Mouse (Mus musculus): ENCODE measurements around the gene Rapgef2.

The Rapgef2 gene

GRCm38 (mm10) chr3:79168168-79168827 is 118.0 kb downstream of the Rapgef2 start:
- H3K4me3 ChIP-seq (replicated peaks; ENCODE audit: low read length): no peak overlapping the region
- no peak for TF ChIP-seq POU5F1 (IDR thresholded peaks at IDR 0.05; ENCODE audit: borderline replicate concordance, low read length)
- TF ChIP-seq NANOG (IDR thresholded peaks at IDR 0.05; ENCODE audit: borderline replicate concordance, low read length): no peak
- no peak for TF ChIP-seq CTCF (conservative IDR thresholded peaks at IDR 0.05; ENCODE audit: low read length)
- no peaks in the 10 kb centered on the region for H3K9me3 ChIP-seq (ENCODE audit: low read length)
- no peaks in the 10 kb centered on the region for H3K27me3 ChIP-seq (ENCODE audit: insufficient read depth, low read length)
- 0 out of 2 replicates have a peak, but pooled peaks cover 2% of the 10 kb centered on the region for H3K36me3 ChIP-seq (ENCODE audit: insufficient read depth, low read length)
- no peaks in the 10 kb centered on the region for H3K4me1 ChIP-seq (replicated peaks; ENCODE audit: low read depth, low read length)

DNA sequence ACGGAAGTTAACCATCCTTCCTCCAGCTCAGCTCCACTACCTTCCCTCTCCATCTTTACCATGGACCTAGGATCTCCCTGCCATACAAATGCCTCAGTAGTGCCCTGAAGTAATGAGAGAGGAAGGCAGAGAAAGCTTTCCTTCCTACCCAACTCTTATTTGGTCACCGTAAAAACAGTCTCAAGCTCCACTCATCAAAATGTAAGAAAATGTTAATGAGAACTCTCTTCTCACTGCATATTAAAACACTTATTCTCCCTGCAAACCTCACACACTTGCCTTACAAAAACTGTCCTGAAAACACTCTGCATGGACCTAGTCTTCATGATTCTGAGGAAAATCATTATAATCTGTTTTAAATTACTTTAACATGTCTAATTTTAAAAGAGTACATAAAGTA is 118.7 kb downstream of the Rapgef2 start:
- no peak overlapping the region for H3K4me3 ChIP-seq (replicated peaks; ENCODE audit: low read length)
- no peaks in the 10 kb centered on the region for H3K4me1 ChIP-seq (replicated peaks; ENCODE audit: low read depth, low read length)
- no peaks in the 10 kb centered on the region for H3K9me3 ChIP-seq (ENCODE audit: low read length)
- TF ChIP-seq CTCF (conservative IDR thresholded peaks at IDR 0.05; ENCODE audit: low read length) (no peak), NANOG (IDR thresholded peaks at IDR 0.05; ENCODE audit: borderline replicate concordance, low read length) (no peak), POU5F1 (IDR thresholded peaks at IDR 0.05; ENCODE audit: borderline replicate concordance, low read length) (no peak)
- no peaks in the 10 kb centered on the region for H3K27me3 ChIP-seq (ENCODE audit: insufficient read depth, low read length)
- 0 out of 2 replicates have a peak, but pooled peaks cover 2% of the 10 kb centered on the region for H3K36me3 ChIP-seq (ENCODE audit: insufficient read depth, low read length)

GRCm38 (mm10) chr3:79161834-79162401 is 124.4 kb downstream of the Rapgef2 start:
- H3K4me1 ChIP-seq (replicated peaks; ENCODE audit: low read depth, low read length): peaks cover 10% of the 10 kb centered on the region; the same call in 1 of the 2 replicates
- H3K36me3 ChIP-seq (ENCODE audit: insufficient read depth, low read length): no peaks in the 10 kb centered on the region
- TF ChIP-seq NANOG (IDR thresholded peaks at IDR 0.05; ENCODE audit: borderline replicate concordance, low read length) (no peak), CTCF (conservative IDR thresholded peaks at IDR 0.05; ENCODE audit: low read length) (no peak), POU5F1 (IDR thresholded peaks at IDR 0.05; ENCODE audit: borderline replicate concordance, low read length) (no peak)
- no peak overlapping the region for H3K4me3 ChIP-seq (replicated peaks; ENCODE audit: low read length)
- H3K9me3 ChIP-seq (ENCODE audit: low read length): no peaks in the 10 kb centered on the region
- H3K27me3 ChIP-seq (ENCODE audit: insufficient read depth, low read length): no peaks in the 10 kb centered on the region

- H3K9me3 ChIP-seq (ENCODE audit: low read length): no peaks in the 10 kb centered on the region
- no peak overlapping the region for H3K4me3 ChIP-seq (replicated peaks; ENCODE audit: low read length)
- peaks cover 10% of the 10 kb centered on the region; the same call in 1 of the 2 replicates for H3K4me1 ChIP-seq (replicated peaks; ENCODE audit: low read depth, low read length)
- TF ChIP-seq NANOG (IDR thresholded peaks at IDR 0.05; ENCODE audit: borderline replicate concordance, low read length): no peak
- no peak for TF ChIP-seq POU5F1 (IDR thresholded peaks at IDR 0.05; ENCODE audit: borderline replicate concordance, low read length)
- no peak for TF ChIP-seq CTCF (conservative IDR thresholded peaks at IDR 0.05; ENCODE audit: low read length)
- H3K27me3 ChIP-seq (ENCODE audit: insufficient read depth, low read length): no peaks in the 10 kb centered on the region
- H3K36me3 ChIP-seq (ENCODE audit: insufficient read depth, low read length): no peaks in the 10 kb centered on the region
Measured at GRCm38 (mm10) chr3:79161093-79161723, 125.1 kb downstream of the Rapgef2 start.

GRCm38 (mm10) chr3:79158254-79158653 is 128.1 kb downstream of the Rapgef2 start:
- Histone ChIP-seq H3K9me3 (ENCODE audit: low read length) (no peaks in the 10 kb centered on the region), H3K36me3 (ENCODE audit: insufficient read depth, low read length) (no peaks in the 10 kb centered on the region), H3K4me3 (replicated peaks; ENCODE audit: low read length) (no peak overlapping the region), H3K27me3 (ENCODE audit: insufficient read depth, low read length) (no peaks in the 10 kb centered on the region), H3K4me1 (replicated peaks; ENCODE audit: low read depth, low read length) (peaks cover 10% of the 10 kb centered on the region; the same call in 1 of the 2 replicates)
- TF ChIP-seq CTCF (conservative IDR thresholded peaks at IDR 0.05; ENCODE audit: low read length): no peak
- TF ChIP-seq NANOG (IDR thresholded peaks at IDR 0.05; ENCODE audit: borderline replicate concordance, low read length): no peak
- TF ChIP-seq POU5F1 (IDR thresholded peaks at IDR 0.05; ENCODE audit: borderline replicate concordance, low read length): no peak

DNA sequence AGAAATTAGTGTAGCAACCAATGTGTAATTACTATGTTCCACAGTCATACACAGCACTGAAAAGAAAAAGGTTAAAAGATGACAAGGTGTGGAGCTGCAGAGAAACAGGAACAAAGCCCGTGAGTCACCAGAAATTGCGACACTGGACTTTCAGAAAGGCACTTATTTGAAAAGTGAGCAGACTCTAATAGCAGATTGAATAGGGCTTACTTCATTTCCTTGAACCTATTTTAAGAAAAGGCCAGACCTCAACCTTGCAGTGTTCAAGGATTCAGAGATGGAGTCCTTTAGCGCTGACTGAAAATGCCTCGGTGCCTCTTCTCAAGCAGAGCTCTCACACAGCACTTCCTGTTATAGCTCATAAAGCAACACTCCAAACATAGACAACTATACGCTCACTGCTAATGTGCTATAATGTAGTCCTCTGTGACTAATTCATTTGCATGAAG is 133.3 kb downstream of the Rapgef2 start:
- Histone ChIP-seq H3K4me1 (replicated peaks; ENCODE audit: low read depth, low read length) (no peaks in the 10 kb centered on the region), H3K27me3 (ENCODE audit: insufficient read depth, low read length) (no peaks in the 10 kb centered on the region), H3K9me3 (ENCODE audit: low read length) (no peaks in the 10 kb centered on the region), H3K4me3 (replicated peaks; ENCODE audit: low read length) (no peak overlapping the region), H3K36me3 (ENCODE audit: insufficient read depth, low read length) (no peaks in the 10 kb centered on the region)
- TF ChIP-seq CTCF (conservative IDR thresholded peaks at IDR 0.05; ENCODE audit: low read length) (no peak), POU5F1 (IDR thresholded peaks at IDR 0.05; ENCODE audit: borderline replicate concordance, low read length) (no peak), NANOG (IDR thresholded peaks at IDR 0.05; ENCODE audit: borderline replicate concordance, low read length) (no peak)

GRCm38 (mm10) chr3:79145407-79146055 is 140.8 kb downstream of the Rapgef2 start:
- Histone ChIP-seq H3K4me1 (replicated peaks; ENCODE audit: low read depth, low read length) (peaks cover 29% of the 10 kb centered on the region), H3K4me3 (replicated peaks; ENCODE audit: low read length) (no peak overlapping the region), H3K27me3 (ENCODE audit: insufficient read depth, low read length) (no peaks in the 10 kb centered on the region), H3K9me3 (ENCODE audit: low read length) (no peaks in the 10 kb centered on the region), H3K36me3 (ENCODE audit: insufficient read depth, low read length) (no peaks in the 10 kb centered on the region)
- no peak for TF ChIP-seq CTCF (conservative IDR thresholded peaks at IDR 0.05; ENCODE audit: low read length)
- no peak for TF ChIP-seq POU5F1 (IDR thresholded peaks at IDR 0.05; ENCODE audit: borderline replicate concordance, low read length)
- TF ChIP-seq NANOG (IDR thresholded peaks at IDR 0.05; ENCODE audit: borderline replicate concordance, low read length): no peak

All from E14TG2a.4 (cell line).